ENCODE assay signal across 8 mouse cellular contexts in the genomic region with DNA sequence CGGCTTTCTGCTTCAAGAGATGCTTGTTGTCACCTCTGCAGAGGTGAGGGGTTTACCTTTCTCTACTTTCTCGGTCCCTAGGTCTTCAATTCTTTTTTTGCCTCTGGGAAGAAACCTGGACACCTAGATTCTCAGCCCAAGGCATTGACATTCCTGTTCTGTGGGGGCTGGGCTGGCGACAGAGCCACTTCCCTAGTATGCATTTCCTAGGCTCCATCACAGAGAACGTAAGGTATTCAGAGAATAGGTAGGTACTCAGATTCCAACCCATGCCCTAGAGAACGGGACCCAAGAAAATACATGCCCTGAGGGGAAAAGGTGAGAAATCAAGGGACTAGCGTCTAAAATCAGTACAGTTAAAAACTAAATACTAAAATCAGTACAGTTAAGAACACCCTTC. TPM values are rescaled to one million over a fixed set of nuclear protein-coding genes. Genes with fewer than 3 reads are reported as not detected.
A peak's percentile ranks its signal among the peaks of the same experiment; 100 is the strongest.
DNase-seq lines count a peak whose midpoint lies in the region; ATAC-seq lines count a peak whose summit lies in the region.

No protein-coding gene starts in this region.

- H3K4me3 ChIP-seq in hindbrain, embryonic 15.5 days = peak overlapping the region; percentile 81
- H3K4me3 ChIP-seq in midbrain, embryonic 14.5 days (replicated peaks; ENCODE audit: low read depth, low read length) = peak overlapping the region; percentile 94

- H3K9me3 ChIP-seq in hindbrain, embryonic 15.5 days = no peaks in the 10 kb centered on the region
- H3K9me3 ChIP-seq in midbrain, embryonic 14.5 days (ENCODE audit: control insufficient read depth, low read length) = peaks cover 9% of the 10 kb centered on the region

- DNase-seq in cerebellum, adult 9-10 months = peak; percentile 26
- DNase-seq in cerebellum, postnatal 4 days (ENCODE audit: low spot score in 2 of 2) = no peak
- peak; percentile 20 to 26 for DNase-seq in right cerebral cortex, adult 2 months (ENCODE audit: low spot score in 2 of 2)
- no peak for DNase-seq in right cerebral cortex, postnatal 14 days
- DNase-seq in midbrain, embryonic 14.5 days = peak; percentile 72
- no peak for DNase-seq in ovary, postnatal 10 days (ENCODE audit: low spot score)
- DNase-seq in layer of hippocampus, adult 9-11 months = no peak

- no peaks in the 10 kb centered on the region for H3K27me3 ChIP-seq in hindbrain, embryonic 15.5 days
- H3K27me3 ChIP-seq in midbrain, embryonic 14.5 days (ENCODE audit: control insufficient read depth, insufficient read depth, low read length) = no peaks in the 10 kb centered on the region

- no peak for ATAC-seq in hindbrain, embryonic 15.5 days (ENCODE audit: low FRiP score, low read depth)
- ATAC-seq in midbrain, embryonic 14.5 days (ENCODE audit: low FRiP score, low TSS enrichment) = no peak

- peak overlapping the region; percentile 69 for H3K4me2 ChIP-seq in hindbrain, embryonic 15.5 days
- peak overlapping the region; percentile 82 for H3K4me2 ChIP-seq in midbrain, embryonic 14.5 days (ENCODE audit: low read length)

- H3K4me1 ChIP-seq in hindbrain, embryonic 15.5 days (replicated peaks) = peaks cover 9% of the 10 kb centered on the region
- H3K4me1 ChIP-seq in midbrain, embryonic 14.5 days (ENCODE audit: control insufficient read depth, insufficient read depth, low read length) = peaks cover 6% of the 10 kb centered on the region

- 14% methylated on average over 6 of the region's 6 CpGs for WGBS in hindbrain, embryonic 15.5 days
- WGBS in midbrain, embryonic 14.5 days = 19% methylated on average over 6 of the region's 6 CpGs

- H3K36me3 ChIP-seq in hindbrain, embryonic 15.5 days = peaks cover 29% of the 10 kb centered on the region
- peaks cover 31% of the 10 kb centered on the region for H3K36me3 ChIP-seq in midbrain, embryonic 14.5 days (ENCODE audit: control insufficient read depth, insufficient read depth, low read length)

- H3K27ac ChIP-seq in hindbrain, embryonic 15.5 days (replicated peaks) = peak overlapping the region; percentile 94
- H3K27ac ChIP-seq in midbrain, embryonic 14.5 days (replicated peaks; ENCODE audit: low read depth, low read length) = peak overlapping the region; percentile 96

- H3K9ac ChIP-seq in hindbrain, embryonic 15.5 days = peak overlapping the region; percentile 97
- H3K9ac ChIP-seq in midbrain, embryonic 14.5 days (replicated peaks; ENCODE audit: low read length) = peak overlapping the region; percentile 100

RNA-seq across cellular contexts. Expression of gene Zfp810, which starts 0.7 kb away (rescaled TPM):
- polyA plus RNA-seq in hindbrain, embryonic 15.5 days (2015; fragmentation: Nextera tagmentation; extraction: Ambion mirVana) = 27.8 and 29.0 TPM in 2 replicates
- polyA plus RNA-seq in midbrain, embryonic 14.5 days (2014; fragmentation: Nextera tagmentation; extraction: Ambion mirVana) = 32.2 and 38.4 TPM in 2 replicates

RNA-seq across cellular contexts. Expression of gene Zfp599, which starts 47.0 kb away (rescaled TPM):
- 7.4 and 7.7 TPM in 2 replicates for polyA plus RNA-seq in hindbrain, embryonic 15.5 days (2015; fragmentation: Nextera tagmentation; extraction: Ambion mirVana)
- 13.8 and 14.0 TPM in 2 replicates for polyA plus RNA-seq in midbrain, embryonic 14.5 days (2014; fragmentation: Nextera tagmentation; extraction: Ambion mirVana)

Comparison
In these comparisons a context has a peak if more than half of its experiments do, and no peak if none do; other contexts are left out.
1. DNase-seq: peak in cerebellum, adult 9-10 months (single experiment), right cerebral cortex, adult 2 months (2 of 2) and midbrain, embryonic 14.5 days (single experiment); none in cerebellum, postnatal 4 days (0 of 2), right cerebral cortex, postnatal 14 days (single experiment), ovary, postnatal 10 days (single experiment) and layer of hippocampus, adult 9-11 months (single experiment).